Mouse (Mus musculus): ENCODE data around the gene Prdm4. TPM values are rescaled to one million over a fixed set of nuclear protein-coding genes. Genes with fewer than 3 reads are reported as not detected.

The Prdm4 gene
- polyA plus RNA-seq (2015; fragmentation: Nextera tagmentation; extraction: Ambion mirVana) = 10.1 and 10.7 TPM in 2 replicates

DNA sequence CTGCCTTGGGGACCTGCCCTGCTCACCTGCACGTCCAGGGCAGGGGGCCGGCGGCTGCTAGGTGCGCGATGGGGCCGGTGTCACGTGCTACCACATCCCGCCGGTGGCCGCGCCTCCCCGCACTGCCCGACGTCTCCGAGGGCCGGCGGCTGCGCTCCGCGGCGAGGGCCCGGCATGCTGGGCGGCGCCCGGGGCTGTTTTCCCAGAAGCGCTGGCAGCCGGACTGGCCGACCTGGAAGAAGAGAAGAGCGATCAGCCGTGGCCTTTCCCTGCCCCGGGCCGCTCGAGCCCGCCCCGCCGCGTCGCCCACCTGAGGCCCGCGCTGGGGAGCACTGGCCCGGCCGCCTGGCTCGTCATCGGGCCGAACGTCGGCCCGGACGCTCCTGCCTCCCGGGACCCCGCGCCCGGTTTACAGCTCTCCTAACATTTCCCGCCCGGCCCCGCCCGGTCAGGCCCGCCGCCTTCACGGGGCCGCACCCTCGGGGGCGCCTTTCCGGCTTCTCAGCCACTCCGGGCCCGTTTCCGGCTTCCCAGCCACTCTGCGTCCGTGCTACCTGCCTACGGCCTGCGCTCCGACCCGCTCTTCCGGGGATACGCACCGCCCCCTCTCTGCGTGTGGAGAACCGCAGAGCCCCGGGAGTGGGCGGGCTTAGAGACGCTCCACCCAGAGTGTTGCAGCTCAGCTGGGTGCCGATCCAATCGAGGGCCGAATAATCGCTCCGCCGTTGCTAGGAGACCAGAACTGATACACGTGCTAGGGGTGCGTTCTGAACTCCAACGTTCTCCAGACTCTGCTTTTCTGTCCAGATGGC, at the start of gene Prdm4:
Gene Prdm4 (minus strand): TSS at position 645 of the 812 bp plus-strand sequence.
- Histone ChIP-seq H3K36me3 (ENCODE audit: control insufficient read depth, insufficient read depth, low read length) (0 out of 2 replicates have a peak, but pooled peaks cover 3% of the 10 kb centered on the region), H3K4me3 (replicated peaks; ENCODE audit: low read length) (peak within 1 kb of the TSS; percentile 70), H3K4me2 (ENCODE audit: low read depth, low read length) (peak within 1 kb of the TSS; percentile 74)

DNA sequence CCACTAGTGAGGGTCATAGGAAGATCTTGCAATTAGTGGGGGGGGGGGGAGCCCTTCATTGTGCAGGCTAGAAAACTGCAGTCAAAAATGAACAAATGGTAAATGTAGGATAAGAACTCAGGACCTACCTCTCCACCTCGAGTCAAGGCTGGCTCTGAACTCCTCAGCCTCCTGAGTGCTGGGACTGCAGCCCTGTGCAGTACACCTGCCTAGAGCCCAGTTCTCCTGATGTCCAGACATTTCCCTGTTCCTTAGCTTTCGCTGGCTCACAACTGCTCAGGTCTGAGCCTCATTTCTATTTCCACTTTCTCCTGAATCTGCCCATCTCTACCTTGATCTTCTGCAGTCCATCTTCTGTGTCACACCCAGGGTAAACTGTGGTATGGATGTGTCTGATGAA, 49.5 kb upstream of the Prdm4 start:
- WGBS = 50% methylated on average over 2 of the region's 2 CpGs
- no peak for ATAC-seq (ENCODE audit: insufficient read depth, low FRiP score)

More for the DNA sequence above, at the start of gene Prdm4:
- Histone ChIP-seq H3K27ac (ENCODE audit: low read length) (peak within 1 kb of the TSS; percentile 78), H3K9me3 (replicated peaks; ENCODE audit: control insufficient read depth, low read length) (no peaks in the 10 kb centered on the region), H3K9ac (ENCODE audit: low read length) (peak within 1 kb of the TSS; percentile 85), H3K4me1 (ENCODE audit: control insufficient read depth, insufficient read depth, low read length) (0 out of 2 replicates have a peak, but pooled peaks cover 3% of the 10 kb centered on the region), H3K27me3 (ENCODE audit: control insufficient read depth, insufficient read depth, low read length) (no peaks in the 10 kb centered on the region)
- WGBS = under 1% methylated on average over 89 of the region's 90 CpGs
- peak; percentile 100 for ATAC-seq (ENCODE audit: insufficient read depth, low FRiP score)

DNA sequence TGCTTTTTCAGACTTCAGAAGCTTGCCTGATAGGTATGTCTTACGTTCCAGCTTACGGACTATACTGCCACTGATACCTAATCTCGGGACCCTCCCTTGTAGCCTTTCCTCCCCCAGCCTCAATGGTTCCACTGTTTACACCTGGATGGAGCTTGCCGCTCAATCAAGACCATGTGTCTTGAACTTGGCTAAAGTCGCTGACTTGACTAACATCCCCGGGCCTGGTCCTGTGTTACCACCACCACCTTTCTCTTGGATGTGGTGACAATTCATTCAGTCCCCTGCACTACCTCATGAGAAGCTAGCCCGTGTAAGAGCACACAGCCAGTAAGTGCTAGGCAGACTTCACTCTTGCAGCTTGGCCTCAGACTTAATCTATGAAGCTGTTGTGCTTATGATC, 47.4 kb upstream of the Prdm4 start:
- no peak overlapping the region for H3K27ac ChIP-seq (ENCODE audit: low read length)
- H3K9ac ChIP-seq (ENCODE audit: low read length) = no peak overlapping the region
- H3K4me3 ChIP-seq (replicated peaks; ENCODE audit: low read length) = no peak overlapping the region
- H3K9me3 ChIP-seq (replicated peaks; ENCODE audit: control insufficient read depth, low read length) = no peaks in the 10 kb centered on the region
- no peak for ATAC-seq (ENCODE audit: insufficient read depth, low FRiP score)
- H3K4me2 ChIP-seq (ENCODE audit: low read depth, low read length) = no peak overlapping the region
- 86% methylated on average over 7 of the region's 7 CpGs for WGBS
- no peaks in the 10 kb centered on the region for H3K36me3 ChIP-seq (ENCODE audit: control insufficient read depth, insufficient read depth, low read length)
- H3K27me3 ChIP-seq (ENCODE audit: control insufficient read depth, insufficient read depth, low read length) = no peaks in the 10 kb centered on the region
- H3K4me1 ChIP-seq (ENCODE audit: control insufficient read depth, insufficient read depth, low read length) = no peaks in the 10 kb centered on the region

More for the DNA sequence above, 49.5 kb upstream of the Prdm4 start:
- H3K4me3 ChIP-seq (replicated peaks; ENCODE audit: low read length) = no peak overlapping the region
- no peaks in the 10 kb centered on the region for H3K36me3 ChIP-seq (ENCODE audit: control insufficient read depth, insufficient read depth, low read length)
- no peaks in the 10 kb centered on the region for H3K9me3 ChIP-seq (replicated peaks; ENCODE audit: control insufficient read depth, low read length)
- no peaks in the 10 kb centered on the region for H3K4me1 ChIP-seq (ENCODE audit: control insufficient read depth, insufficient read depth, low read length)
- no peak overlapping the region for H3K27ac ChIP-seq (ENCODE audit: low read length)
- H3K27me3 ChIP-seq (ENCODE audit: control insufficient read depth, insufficient read depth, low read length) = no peaks in the 10 kb centered on the region
- H3K9ac ChIP-seq (ENCODE audit: low read length) = no peak overlapping the region
- H3K4me2 ChIP-seq (ENCODE audit: low read depth, low read length) = no peak overlapping the region

DNA sequence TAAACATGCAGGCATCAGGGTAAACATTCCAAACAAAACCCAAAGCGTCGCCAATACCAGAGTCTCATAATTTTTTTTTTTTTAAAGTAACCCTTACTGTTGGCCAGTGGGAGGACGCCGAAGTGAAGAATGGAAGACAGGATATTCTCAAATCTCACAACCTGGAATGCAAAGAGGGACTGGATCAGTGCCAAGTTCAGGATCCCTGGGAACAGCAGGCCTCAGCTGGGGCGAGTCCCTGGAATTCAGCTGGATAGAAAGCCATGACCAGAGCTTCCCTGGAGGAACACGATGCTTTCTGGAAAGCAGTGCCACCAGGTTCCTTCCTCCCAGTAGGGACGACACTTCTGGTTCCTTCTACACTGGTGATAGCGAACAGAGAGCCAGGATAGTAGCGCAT, 46.0 kb upstream of the Prdm4 start:
- ATAC-seq (ENCODE audit: insufficient read depth, low FRiP score) = no peak
- Histone ChIP-seq H3K27me3 (ENCODE audit: control insufficient read depth, insufficient read depth, low read length) (no peaks in the 10 kb centered on the region), H3K9ac (ENCODE audit: low read length) (no peak overlapping the region), H3K4me2 (ENCODE audit: low read depth, low read length) (no peak overlapping the region), H3K36me3 (ENCODE audit: control insufficient read depth, insufficient read depth, low read length) (no peaks in the 10 kb centered on the region), H3K9me3 (replicated peaks; ENCODE audit: control insufficient read depth, low read length) (no peaks in the 10 kb centered on the region), H3K4me3 (replicated peaks; ENCODE audit: low read length) (no peak overlapping the region), H3K27ac (ENCODE audit: low read length) (no peak overlapping the region), H3K4me1 (ENCODE audit: control insufficient read depth, insufficient read depth, low read length) (no peaks in the 10 kb centered on the region)
- 49% methylated on average over 9 of the region's 9 CpGs for WGBS

DNA sequence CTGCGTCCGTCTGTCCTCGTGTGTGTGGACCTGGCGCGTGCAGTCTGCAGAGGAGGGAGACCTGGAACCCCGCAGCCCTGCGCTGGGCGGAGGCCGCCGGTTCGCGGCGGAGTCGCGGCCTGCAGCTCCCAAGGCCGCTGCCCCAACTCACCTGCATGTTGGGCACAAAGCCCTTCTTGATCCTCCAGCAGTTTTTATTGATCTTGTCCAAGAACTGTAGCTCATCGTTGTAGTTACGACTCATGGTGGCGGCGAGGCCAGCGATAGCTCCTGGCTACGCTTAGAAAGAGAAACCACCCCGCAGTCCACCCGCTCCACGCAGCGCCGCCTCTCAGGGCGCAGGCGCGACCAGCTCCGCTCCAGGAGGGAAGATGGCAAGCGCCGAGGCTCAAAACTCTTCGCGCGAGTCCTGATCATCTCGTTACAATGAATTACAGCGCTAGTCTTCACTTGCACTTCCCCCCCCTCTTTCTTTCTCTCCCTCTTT, 40.6 kb upstream of the Prdm4 start, which contains the start of gene Rtcb:
Gene Rtcb (minus strand): TSS at position 360 of the 487 bp plus-strand sequence.
- H3K36me3 ChIP-seq (ENCODE audit: control insufficient read depth, insufficient read depth, low read length) = 0 out of 2 replicates have a peak, but pooled peaks cover 7% of the 10 kb centered on the region
- peak within 1 kb of the TSS; percentile 97 for H3K4me3 ChIP-seq (replicated peaks; ENCODE audit: low read length)
- H3K9me3 ChIP-seq (replicated peaks; ENCODE audit: control insufficient read depth, low read length) = no peaks in the 10 kb centered on the region
- WGBS = under 1% methylated on average over 38 of the region's 38 CpGs
- H3K4me1 ChIP-seq (ENCODE audit: control insufficient read depth, insufficient read depth, low read length) = peaks cover 4% of the 10 kb centered on the region; the same call in 1 of the 2 replicates
- no peaks in the 10 kb centered on the region for H3K27me3 ChIP-seq (ENCODE audit: control insufficient read depth, insufficient read depth, low read length)
- H3K4me2 ChIP-seq (ENCODE audit: low read depth, low read length) = peak within 1 kb of the TSS; percentile 60
- peak within 1 kb of the TSS; percentile 45 for H3K27ac ChIP-seq (ENCODE audit: low read length)
- peak within 1 kb of the TSS; percentile 92 for H3K9ac ChIP-seq (ENCODE audit: low read length)
- peak; percentile 89 for ATAC-seq (ENCODE audit: insufficient read depth, low FRiP score)

DNA sequence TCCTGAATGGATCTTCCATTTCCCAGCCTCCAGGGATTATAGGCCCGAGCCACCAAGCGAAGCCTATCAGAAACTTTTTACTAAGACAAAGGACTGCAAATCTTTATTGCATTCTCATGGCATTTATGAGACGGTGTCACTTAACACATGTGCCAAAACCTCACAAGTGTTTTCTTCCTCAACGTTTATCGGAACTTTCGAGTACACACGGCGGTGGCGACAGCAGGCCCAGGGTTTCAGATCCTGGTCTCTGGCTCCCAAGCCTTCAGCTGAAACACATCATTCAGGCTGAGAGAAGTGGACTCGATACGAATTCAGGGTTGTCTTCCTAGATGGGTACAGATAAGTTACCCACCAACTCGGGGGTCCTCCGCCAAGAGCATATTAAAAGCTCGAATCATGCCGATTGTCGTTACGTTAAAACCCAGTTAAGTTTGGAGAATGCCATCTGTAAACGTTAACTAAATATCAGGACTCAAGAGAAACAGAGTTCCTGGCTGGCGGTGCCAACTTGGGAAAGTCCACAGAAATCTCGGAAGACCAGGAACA, 40.0 kb upstream of the Prdm4 start:
- no peak for ATAC-seq (ENCODE audit: insufficient read depth, low FRiP score)
- 2% methylated on average over 20 of the region's 20 CpGs for WGBS
- peaks cover 4% of the 10 kb centered on the region; the same call in 1 of the 2 replicates for H3K4me1 ChIP-seq (ENCODE audit: control insufficient read depth, insufficient read depth, low read length)

DNA sequence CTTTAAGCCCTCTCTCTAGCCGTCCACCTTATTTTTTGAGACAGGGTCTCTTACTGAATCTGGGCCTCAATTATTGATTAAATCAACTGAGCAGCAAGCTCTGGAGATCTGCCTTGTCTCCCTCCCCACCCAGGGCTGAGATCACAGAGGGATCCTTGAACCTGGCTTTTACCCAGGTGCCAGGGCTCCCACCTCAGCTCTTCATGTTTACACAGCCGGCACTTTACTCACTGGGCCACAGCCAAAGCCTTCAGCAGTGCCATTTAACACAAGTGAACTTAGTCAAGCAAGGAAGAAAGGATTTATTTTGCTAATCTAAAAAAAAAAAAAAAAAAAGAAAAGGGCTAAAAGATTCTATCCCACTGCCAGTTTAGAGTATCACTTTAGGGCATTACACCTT, 37.5 kb upstream of the Prdm4 start:
- H3K36me3 ChIP-seq (ENCODE audit: control insufficient read depth, insufficient read depth, low read length) = peaks cover 16% of the 10 kb centered on the region
- no peak overlapping the region for H3K9ac ChIP-seq (ENCODE audit: low read length)
- peak overlapping the region; percentile 10; the same call in 1 of the 2 replicates for H3K27ac ChIP-seq (ENCODE audit: low read length)
- no peak; the same call in 1 of the 2 replicates for ATAC-seq (ENCODE audit: insufficient read depth, low FRiP score)
- 67% methylated on average over 2 of the region's 2 CpGs for WGBS
- H3K9me3 ChIP-seq (replicated peaks; ENCODE audit: control insufficient read depth, low read length) = no peaks in the 10 kb centered on the region
- no peak overlapping the region for H3K4me2 ChIP-seq (ENCODE audit: low read depth, low read length)
- H3K27me3 ChIP-seq (ENCODE audit: control insufficient read depth, insufficient read depth, low read length) = no peaks in the 10 kb centered on the region
- H3K4me3 ChIP-seq (replicated peaks; ENCODE audit: low read length) = no peak overlapping the region
- H3K4me1 ChIP-seq (ENCODE audit: control insufficient read depth, insufficient read depth, low read length) = peaks cover 4% of the 10 kb centered on the region; the same call in 1 of the 2 replicates

More for the DNA sequence above, 40.0 kb upstream of the Prdm4 start:
- Histone ChIP-seq H3K9me3 (replicated peaks; ENCODE audit: control insufficient read depth, low read length) (no peaks in the 10 kb centered on the region), H3K27me3 (ENCODE audit: control insufficient read depth, insufficient read depth, low read length) (no peaks in the 10 kb centered on the region), H3K4me2 (ENCODE audit: low read depth, low read length) (peak overlapping the region; percentile 60), H3K36me3 (ENCODE audit: control insufficient read depth, insufficient read depth, low read length) (0 out of 2 replicates have a peak, but pooled peaks cover 7% of the 10 kb centered on the region), H3K27ac (ENCODE audit: low read length) (peak overlapping the region; percentile 45), H3K4me3 (replicated peaks; ENCODE audit: low read length) (peak overlapping the region; percentile 97), H3K9ac (ENCODE audit: low read length) (peak overlapping the region; percentile 92)

DNA sequence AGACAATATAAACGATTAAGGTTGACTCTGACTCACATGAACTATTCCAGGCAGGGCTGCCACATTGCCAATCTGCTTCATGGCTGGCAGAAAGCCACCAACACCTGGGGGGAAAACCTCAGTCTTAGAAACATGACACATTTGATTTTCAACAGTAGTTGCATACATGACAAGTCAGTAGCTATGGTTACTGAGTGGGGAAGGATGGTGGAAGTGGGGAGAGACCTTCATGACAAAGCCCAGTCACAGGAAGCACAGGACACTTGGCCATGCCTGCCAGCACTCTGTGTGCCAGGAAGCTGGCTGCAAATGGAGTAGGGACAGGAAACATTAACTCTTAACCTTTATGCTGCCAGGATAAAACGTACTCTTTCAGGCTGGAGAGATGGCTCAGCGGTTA, 36.5 kb upstream of the Prdm4 start:
- no peaks in the 10 kb centered on the region for H3K27me3 ChIP-seq (ENCODE audit: control insufficient read depth, insufficient read depth, low read length)
- H3K4me3 ChIP-seq (replicated peaks; ENCODE audit: low read length) = no peak overlapping the region
- no peaks in the 10 kb centered on the region for H3K9me3 ChIP-seq (replicated peaks; ENCODE audit: control insufficient read depth, low read length)
- H3K4me1 ChIP-seq (ENCODE audit: control insufficient read depth, insufficient read depth, low read length) = peaks cover 4% of the 10 kb centered on the region; the same call in 1 of the 2 replicates
- WGBS = 78% methylated on average over 3 of the region's 3 CpGs
- H3K27ac ChIP-seq (ENCODE audit: low read length) = no peak overlapping the region
- no peak for ATAC-seq (ENCODE audit: insufficient read depth, low FRiP score)
- no peak overlapping the region for H3K9ac ChIP-seq (ENCODE audit: low read length)
- H3K4me2 ChIP-seq (ENCODE audit: low read depth, low read length) = no peak overlapping the region
- peaks cover 22% of the 10 kb centered on the region for H3K36me3 ChIP-seq (ENCODE audit: control insufficient read depth, insufficient read depth, low read length)

All from stomach, embryonic 16.5 days (tissue).